Mouse (Mus musculus) limb, embryonic 11.5 days (tissue): ENCODE data around the gene Sesn1. TPM values are rescaled to one million over a fixed set of nuclear protein-coding genes. Genes with fewer than 3 reads are reported as not detected.
A peak's percentile ranks its signal among the peaks of the same experiment; 100 is the strongest.

ENCODE experiments used
- ATAC-seq: fragments of 200-750 bp; cut with Nextera tagmentation; 2 replicates; pipeline ENCODE4 v1.8.0; 2017; ENCODE audit warnings: low read depth; ENCODE audit not compliant: insufficient number of reproducible peaks, low FRiP score, low TSS enrichment
- DNase-seq: peaks from one replicate; pipeline ENCODE4 v3.0.0-alpha.2; 2015; ENCODE audit warnings: low spot score
- H3K27ac ChIP-seq: fragments of 300-500 bp; sonication (generic); replicated peaks from 2 replicates; pipeline ENCODE4 v1.5.1; 2014; ENCODE audit warnings: low read depth, mild to moderate bottlenecking, low read length
- H3K27me3 ChIP-seq: fragments of 300-500 bp; sonication (generic); 2 replicates; pipeline ENCODE4 v1.6.1; 2014; ENCODE audit warnings: mild to moderate bottlenecking, low read length, mixed read lengths; ENCODE audit not compliant: control insufficient read depth, insufficient read depth
- H3K36me3 ChIP-seq: fragments of 300-500 bp; sonication (generic); 2 replicates; pipeline ENCODE4 v1.6.1; 2014; ENCODE audit warnings: mild to moderate bottlenecking, low read length, moderate library complexity, mixed read lengths; ENCODE audit not compliant: control insufficient read depth, insufficient read depth
- H3K4me1 ChIP-seq: fragments of 300-500 bp; sonication (generic); 2 replicates; pipeline ENCODE4 v1.6.1; 2014; ENCODE audit warnings: low read length, mixed read lengths; ENCODE audit not compliant: control insufficient read depth, insufficient read depth
- H3K4me2 ChIP-seq: fragments of 300-500 bp; sonication (generic); 2 replicates; pipeline ENCODE4 v1.6.1; 2014; ENCODE audit warnings: low read depth, mild to moderate bottlenecking, moderate library complexity; ENCODE audit not compliant: severe bottlenecking
- H3K4me3 ChIP-seq: fragments of 300-500 bp; sonication (generic); 2 replicates; pipeline ENCODE4 v1.5.1; 2014; ENCODE audit warnings: low read depth, low read length
- H3K9ac ChIP-seq: fragments of 300-500 bp; sonication (generic); 2 replicates; pipeline ENCODE4 v1.6.1; 2014; ENCODE audit warnings: mild to moderate bottlenecking, low read length
- H3K9me3 ChIP-seq: fragments of 300-500 bp; sonication (generic); 2 replicates; pipeline ENCODE4 v1.6.1; 2016; ENCODE audit warnings: low read length; ENCODE audit not compliant: control insufficient read depth
- WGBS: fragments of 180-500 bp; shearing (Covaris S2); extraction: QIAGEN DNeasy Blood & Tissue Kit; methylation state at CpG from one replicate; pipeline ENCODE4 v1.1.7; 2014; 5-methylcytosine and 5-hydroxymethylcytosine counted together
- polyA plus RNA-seq: library from polyadenylated mRNA; unstranded; fragments of >200 nt; fragmentation: Nextera tagmentation; extraction: Ambion mirVana; gene quantifications from 2 replicates; pipeline ENCODE4 v1.2.1, GENCODE M21; 2014

Sesn1 gene
- polyA plus RNA-seq, 1 experiment from 2014 or later = 35.9 TPM

DNA sequence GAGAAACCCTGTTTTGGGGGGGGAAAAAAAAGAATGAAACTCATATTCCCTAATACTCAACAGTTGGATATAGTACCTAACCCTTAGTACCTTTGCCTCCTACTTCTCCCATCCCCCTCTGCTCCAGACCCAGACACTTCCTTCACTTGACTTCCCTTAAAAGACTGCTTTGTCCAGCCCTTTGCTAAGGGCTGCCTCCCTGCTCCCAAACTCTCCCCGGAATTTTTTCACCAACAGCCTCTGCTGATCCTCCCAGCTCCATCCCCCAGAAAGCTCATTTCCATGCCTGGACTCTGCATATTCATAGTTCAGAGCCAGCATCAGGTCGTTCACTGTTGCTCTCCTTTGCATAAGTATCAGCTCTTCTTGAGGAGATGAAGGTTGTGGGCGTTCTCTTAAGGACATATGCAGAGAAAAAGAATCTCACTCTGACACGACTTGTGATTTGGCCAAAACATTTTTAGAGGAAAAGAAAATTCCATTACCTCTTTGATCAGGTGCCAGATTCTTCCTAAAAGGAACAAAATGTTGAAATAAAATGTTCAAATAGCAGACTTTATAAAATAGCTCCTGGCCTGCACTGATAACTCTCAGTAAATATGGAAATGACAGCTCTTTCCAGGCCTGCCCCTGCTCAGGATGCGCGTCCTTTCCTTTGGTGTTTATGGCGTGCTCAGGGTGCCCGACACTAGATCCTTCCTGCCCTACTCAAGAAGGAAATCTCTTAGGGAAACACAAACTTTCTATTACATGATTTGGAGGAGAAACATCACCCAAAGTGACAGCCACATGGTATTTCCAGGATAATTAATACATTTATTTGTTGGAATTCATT lies 74.2 kb downstream of the Sesn1 start:
- no peak overlapping the region for H3K27ac ChIP-seq
- H3K9me3 ChIP-seq = no peaks in the 10 kb centered on the region
- no peak for DNase-seq
- WGBS = 58% methylated on average over 8 of the region's 8 CpGs
- no peaks in the 10 kb centered on the region for H3K27me3 ChIP-seq
- H3K4me1 ChIP-seq = 0 out of 2 replicates have a peak, but pooled peaks cover 3% of the 10 kb centered on the region
- H3K4me3 ChIP-seq = no peak overlapping the region
- no peaks in the 10 kb centered on the region for H3K36me3 ChIP-seq
- H3K9ac ChIP-seq = no peak overlapping the region
- no peak for ATAC-seq
- H3K4me2 ChIP-seq = no peak overlapping the region

DNA sequence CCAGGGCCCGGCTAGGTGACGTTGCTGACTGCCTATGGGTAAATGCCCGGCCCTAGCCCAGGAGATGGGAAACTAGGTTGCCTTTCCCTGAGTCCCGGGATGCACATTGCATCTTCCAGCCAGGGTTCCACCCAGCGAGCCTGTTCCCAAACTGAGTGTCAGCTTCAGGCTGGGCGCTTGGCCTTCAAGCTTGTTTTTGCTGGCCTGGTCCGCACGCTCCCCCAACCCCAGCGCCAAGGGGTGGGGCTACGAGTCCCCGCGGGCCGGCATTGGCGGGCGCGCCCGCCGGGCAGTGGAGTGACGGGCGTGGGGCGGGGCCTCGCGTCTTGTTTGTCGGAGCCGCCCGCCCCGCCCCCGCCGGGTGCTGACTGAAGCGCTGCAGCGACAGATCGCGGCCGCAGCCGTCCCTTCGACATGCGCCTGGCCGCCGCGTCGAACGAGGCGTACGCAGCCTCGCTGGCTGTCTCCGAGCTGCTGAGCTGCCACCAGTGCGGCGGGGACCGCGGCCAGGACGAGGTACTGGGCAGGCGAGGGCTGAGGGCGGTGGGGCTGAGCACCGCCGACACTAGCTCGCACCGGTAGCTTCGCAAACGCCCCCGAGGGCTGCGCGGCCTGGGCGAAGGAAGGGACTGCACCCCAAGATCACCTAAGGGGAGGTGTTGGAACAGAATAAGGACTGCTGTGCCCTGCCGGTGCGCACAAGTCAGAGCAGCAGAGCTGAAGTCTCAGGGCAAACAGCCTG lies 77.5 kb downstream of the Sesn1 start:
- 0 out of 2 replicates have a peak, but pooled peaks cover 3% of the 10 kb centered on the region for H3K4me1 ChIP-seq
- H3K9me3 ChIP-seq = no peaks in the 10 kb centered on the region
- peak overlapping the region; percentile 88 for H3K27ac ChIP-seq
- H3K9ac ChIP-seq = peak overlapping the region; percentile 79
- DNase-seq (peak; percentile 98), ATAC-seq (peak; percentile 95)
- no peaks in the 10 kb centered on the region for H3K36me3 ChIP-seq
- peak overlapping the region; percentile 66 for H3K4me3 ChIP-seq
- WGBS = 1% methylated on average over 64 of the region's 65 CpGs
- peak overlapping the region; percentile 82 for H3K4me2 ChIP-seq
- H3K27me3 ChIP-seq = no peaks in the 10 kb centered on the region

DNA sequence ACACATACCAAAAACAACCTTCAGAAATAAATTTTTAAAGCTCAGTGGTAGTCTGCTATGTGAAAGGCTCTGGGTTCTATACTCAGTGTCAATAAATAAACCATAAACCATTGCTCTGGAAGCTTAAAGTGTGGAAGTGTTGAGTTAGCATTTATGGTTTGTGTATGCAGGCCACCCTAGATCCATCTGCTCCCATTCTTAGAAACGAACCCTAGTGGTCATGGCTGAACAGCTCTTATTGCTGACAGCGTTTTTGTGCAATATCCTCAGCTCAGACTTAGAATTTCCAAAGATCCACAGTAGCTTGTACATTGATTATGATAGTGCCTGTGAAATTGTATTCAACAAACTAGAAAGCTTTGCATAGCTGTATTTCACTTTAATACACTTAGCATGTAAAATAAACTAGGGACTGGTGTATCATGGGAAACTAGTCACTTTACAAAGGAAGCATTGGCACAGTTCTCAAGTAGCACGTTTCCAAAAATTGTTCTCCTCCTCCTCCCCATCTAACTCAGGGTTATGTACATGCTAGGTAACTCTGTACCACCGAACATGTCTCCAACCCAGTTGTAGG lies 78.7 kb downstream of the Sesn1 start:
- 55% methylated on average over 4 of the region's 4 CpGs for WGBS
- no peak for DNase-seq

DNA sequence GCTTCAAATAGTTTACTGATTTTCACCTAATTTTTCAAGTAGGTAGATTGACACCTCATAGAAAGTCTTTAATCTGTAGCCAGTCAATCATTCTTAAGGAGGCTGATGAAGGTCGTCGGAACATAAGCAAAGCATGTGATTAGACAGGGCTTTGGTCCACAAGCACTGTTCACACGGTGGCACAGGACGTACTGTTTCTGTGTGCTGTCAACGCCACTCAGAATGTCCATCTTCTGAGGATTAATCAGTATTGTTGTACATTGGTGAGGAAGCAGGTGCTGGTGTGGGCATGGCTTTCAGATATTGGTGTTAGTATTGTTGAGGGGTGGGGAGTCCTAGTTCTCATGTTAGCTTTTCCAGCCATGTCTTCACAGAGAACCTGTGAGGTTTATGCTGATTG lies 79.8 kb downstream of the Sesn1 start:
- no peak overlapping the region for H3K4me3 ChIP-seq
- H3K4me1 ChIP-seq = peaks cover 15% of the 10 kb centered on the region
- no peaks in the 10 kb centered on the region for H3K27me3 ChIP-seq
- H3K36me3 ChIP-seq = no peaks in the 10 kb centered on the region
- WGBS = 73% methylated on average over 5 of the region's 5 CpGs
- H3K27ac ChIP-seq = no peak overlapping the region
- ATAC-seq (no peak), DNase-seq (no peak)
- H3K4me2 ChIP-seq = no peak overlapping the region
- no peak overlapping the region for H3K9ac ChIP-seq
- no peaks in the 10 kb centered on the region for H3K9me3 ChIP-seq

More for the DNA sequence above, 78.7 kb downstream of the Sesn1 start:
- Histone ChIP-seq H3K4me1 (0 out of 2 replicates have a peak, but pooled peaks cover 5% of the 10 kb centered on the region), H3K27me3 (no peaks in the 10 kb centered on the region), H3K27ac (no peak overlapping the region), H3K9me3 (no peaks in the 10 kb centered on the region), H3K4me3 (peak overlapping the region; percentile 66; the same call in 1 of the 2 replicates), H3K9ac (no peak overlapping the region), H3K36me3 (no peaks in the 10 kb centered on the region), H3K4me2 (peak overlapping the region; percentile 22)
- ATAC-seq = no peak

GRCm38 (mm10) chr10:41890537-41890936 lies 80.8 kb downstream of the Sesn1 start:
- no peak for ATAC-seq
- Histone ChIP-seq H3K4me2 (no peak overlapping the region), H3K27ac (no peak overlapping the region), H3K4me1 (peaks cover 17% of the 10 kb centered on the region), H3K4me3 (no peak overlapping the region), H3K36me3 (no peaks in the 10 kb centered on the region), H3K9me3 (no peaks in the 10 kb centered on the region), H3K9ac (no peak overlapping the region), H3K27me3 (no peaks in the 10 kb centered on the region)
- no peak for DNase-seq

DNA sequence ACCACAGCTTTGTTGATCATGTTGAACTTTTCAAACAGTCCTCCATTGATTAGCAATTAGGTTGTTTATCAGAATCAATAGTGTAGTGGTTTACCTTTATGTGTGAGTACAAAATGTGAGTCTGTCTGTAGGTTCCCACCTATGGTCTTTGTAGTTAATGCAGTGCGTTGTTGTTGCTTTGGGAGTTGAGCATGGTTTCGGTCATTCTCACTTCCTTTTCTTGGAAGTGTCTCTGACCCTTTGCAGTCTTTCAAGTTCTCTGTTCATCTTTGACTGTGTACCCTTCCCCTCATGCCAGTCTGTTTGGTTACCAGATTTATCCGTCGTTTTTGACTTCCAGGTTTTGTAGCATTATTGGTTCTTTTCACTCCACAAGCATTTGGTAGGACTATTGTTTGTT lies 81.6 kb downstream of the Sesn1 start:
- no peak for ATAC-seq
- 94% methylated on average over 4 of the region's 4 CpGs for WGBS
- H3K27ac ChIP-seq = no peak overlapping the region
- no peak overlapping the region for H3K4me3 ChIP-seq
- H3K4me2 ChIP-seq = no peak overlapping the region
- no peaks in the 10 kb centered on the region for H3K9me3 ChIP-seq
- H3K27me3 ChIP-seq = no peaks in the 10 kb centered on the region
- H3K4me1 ChIP-seq = peaks cover 17% of the 10 kb centered on the region
- DNase-seq = no peak
- no peaks in the 10 kb centered on the region for H3K36me3 ChIP-seq
- no peak overlapping the region for H3K9ac ChIP-seq

- DNase-seq (no peak), ATAC-seq (peak; percentile 65; the same call in 1 of the 2 replicates)
- WGBS = 57% methylated on average over 4 of the region's 4 CpGs
These were observed 84.0 kb downstream of the Sesn1 start for GRCm38 (mm10) chr10:41893433-41894411.

More at GRCm38 (mm10) chr10:41893433-41894411, 84.0 kb downstream of the Sesn1 start:
- H3K27ac ChIP-seq = peak overlapping the region; percentile 14; the same call in 1 of the 2 replicates
- H3K9me3 ChIP-seq = no peaks in the 10 kb centered on the region
- no peak overlapping the region for H3K4me3 ChIP-seq
- H3K4me1 ChIP-seq = peaks cover 14% of the 10 kb centered on the region
- no peaks in the 10 kb centered on the region for H3K36me3 ChIP-seq
- H3K27me3 ChIP-seq = no peaks in the 10 kb centered on the region
- H3K4me2 ChIP-seq = no peak overlapping the region
- no peak overlapping the region for H3K9ac ChIP-seq
